Mouse (Mus musculus) T-helper 17 cell (primary cell): ENCODE data around the gene Rbp7.

Experiments
- in situ Hi-C, 2 experiments: fragments of 300-600 bp; cut with MboI, MseI; formaldehyde crosslinking; loops; 1 replicate in 1 of 2; 2 replicates in 1 of 2; pipeline ENCODE4 v1.15.1; 2025; ENCODE audit warnings: high pct_unique_total_duplicates in 2 of 2

The Rbp7 gene

GRCm38 (mm10) chr4:149409759-149410158 lies 45.0 kb downstream of the Rbp7 start:
- in situ Hi-C loops: no loop called here

GRCm38 (mm10) chr4:149408331-149408730 lies 46.4 kb downstream of the Rbp7 start:
- in situ Hi-C loops: no loop called here

GRCm38 (mm10) chr4:149407461-149407860 lies 47.3 kb downstream of the Rbp7 start:
- in situ Hi-C loops: no loop called here

GRCm38 (mm10) chr4:149405713-149406443 lies 48.9 kb downstream of the Rbp7 start:
- in situ Hi-C loops: no loop called here

- in situ Hi-C loops: no loop called here
Observed at GRCm38 (mm10) chr4:149404640-149405465, 49.9 kb downstream of the Rbp7 start.

- in situ Hi-C loops: no loop called here
Observed at GRCm38 (mm10) chr4:149403037-149403436, 51.7 kb downstream of the Rbp7 start.

GRCm38 (mm10) chr4:149401591-149401982 lies 53.2 kb downstream of the Rbp7 start:
- in situ Hi-C loops: no loop called here

GRCm38 (mm10) chr4:149400878-149401590 lies 53.7 kb downstream of the Rbp7 start:
- in situ Hi-C loops: no loop called here
